Mouse (Mus musculus) brain, embryonic 14.5 days (tissue): ENCODE results near the gene Rnf212. TPM values are rescaled to one million over a fixed set of nuclear protein-coding genes. Genes with fewer than 3 reads are reported as not detected.

ENCODE experiments used
- DNase-seq: peaks from one replicate; pipeline ENCODE4 v3.0.0-alpha.2; 2011; ENCODE audit warnings: low read depth
- CTCF ChIP-seq: fragments of 200-500 bp; IDR thresholded peaks from 2 replicates; pipeline ENCODE4 v1.5.1; 2012; ENCODE audit warnings: inconsistent platforms, mild to moderate bottlenecking, moderate library complexity, borderline replicate concordance; ENCODE audit not compliant: insufficient read depth, insufficient read length; ENCODE audit errors: extremely low read depth
- POLR2A ChIP-seq: fragments of 200-500 bp; IDR thresholded peaks from 2 replicates; pipeline ENCODE4 v1.6.1; 2012; ENCODE audit warnings: mild to moderate bottlenecking, inconsistent platforms, borderline replicate concordance; ENCODE audit not compliant: poor library complexity, insufficient read depth, insufficient read length, severe bottlenecking; ENCODE audit errors: extremely low read depth
- polyA plus RNA-seq: library from polyadenylated mRNA; depleted of rRNA; stranded (reverse); fragments of >200 nt; gene quantifications from 2 replicates; pipeline ENCODE4 v1.2.3, GENCODE M21; 2012

Gene Rnf212
- polyA plus RNA-seq, 1 experiment: 0.26 TPM

DNA sequence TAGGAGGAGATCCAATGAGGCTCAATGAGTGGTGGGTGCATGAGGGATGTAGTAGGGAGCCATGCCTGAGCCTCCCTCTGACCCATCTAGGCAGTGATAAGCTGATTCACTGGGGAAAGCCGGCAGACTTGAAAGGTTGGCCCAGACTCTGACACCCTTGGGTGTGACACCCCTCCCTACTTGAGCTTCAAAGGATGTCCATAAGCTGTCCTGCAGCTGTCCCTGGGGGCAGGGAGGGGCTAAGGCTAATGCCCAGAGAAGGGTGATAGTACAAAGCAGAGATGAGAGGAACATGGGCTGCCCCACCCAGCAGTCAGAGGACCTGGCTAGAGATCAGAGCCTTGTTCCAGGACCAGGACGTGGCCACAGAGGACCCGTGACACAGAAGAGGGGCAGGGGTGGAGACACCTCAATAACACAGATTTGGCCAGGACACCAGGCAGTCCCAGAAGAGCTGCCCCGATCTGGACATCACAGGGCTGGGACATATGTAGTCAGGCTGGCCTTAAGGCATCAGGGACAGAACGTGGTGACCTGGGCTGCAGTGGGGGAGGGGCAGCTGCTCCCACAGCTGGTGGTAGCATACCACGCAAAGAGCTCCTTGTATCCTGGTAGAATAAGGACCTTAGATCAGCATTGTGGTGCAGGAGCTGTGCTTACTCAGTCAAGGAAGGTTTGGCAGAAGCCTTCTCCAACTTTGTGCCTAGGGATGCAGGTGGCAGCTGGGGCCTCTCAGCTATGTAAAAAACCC is 65.6 kb downstream of the Rnf212 start:
- no peak for DNase-seq
- no peak for TF ChIP-seq POLR2A
- no peak for TF ChIP-seq CTCF

DNA sequence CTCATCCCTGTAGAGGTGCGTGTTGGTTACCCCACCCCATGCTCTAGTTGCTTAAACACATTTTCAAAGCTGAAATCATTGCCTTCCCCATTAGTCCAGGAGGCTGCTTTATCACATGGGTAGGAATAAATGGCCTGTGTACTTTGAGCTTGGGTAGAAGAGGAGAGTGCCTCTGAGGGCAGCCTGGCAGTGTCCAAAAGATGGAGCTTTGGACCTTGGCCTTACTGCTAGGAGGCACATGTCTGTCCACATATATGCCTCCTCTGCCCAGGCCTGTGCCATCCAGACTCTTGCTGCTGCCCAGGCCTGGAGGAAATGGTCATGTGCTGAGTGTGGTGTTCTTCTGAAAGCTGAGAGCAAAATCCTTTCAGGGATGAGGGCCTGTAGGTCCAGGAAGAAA is 66.4 kb downstream of the Rnf212 start:
- TF ChIP-seq POLR2A: no peak
- no peak for DNase-seq

DNA sequence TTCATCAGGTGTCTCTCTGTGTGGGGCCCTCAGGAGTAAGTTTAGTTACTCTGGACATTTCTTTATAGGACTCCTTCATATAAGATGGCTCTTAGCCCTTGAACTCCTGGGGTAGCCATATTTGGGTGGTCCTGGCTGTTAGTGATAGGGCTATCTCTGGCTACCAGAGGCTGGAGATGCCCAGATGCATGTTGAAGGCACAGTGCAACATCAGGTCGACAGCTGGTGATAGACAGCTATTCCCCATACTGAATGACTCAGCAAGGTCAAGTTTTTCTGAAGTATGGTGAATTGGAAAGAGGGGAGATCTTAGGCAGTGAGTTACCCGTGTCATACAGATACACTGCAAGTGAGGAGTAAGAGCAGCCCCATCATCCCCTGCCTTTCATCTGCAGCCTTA is 67.0 kb downstream of the Rnf212 start:
- TF ChIP-seq CTCF: no peak
- no peak for TF ChIP-seq POLR2A
- no peak for DNase-seq

DNA sequence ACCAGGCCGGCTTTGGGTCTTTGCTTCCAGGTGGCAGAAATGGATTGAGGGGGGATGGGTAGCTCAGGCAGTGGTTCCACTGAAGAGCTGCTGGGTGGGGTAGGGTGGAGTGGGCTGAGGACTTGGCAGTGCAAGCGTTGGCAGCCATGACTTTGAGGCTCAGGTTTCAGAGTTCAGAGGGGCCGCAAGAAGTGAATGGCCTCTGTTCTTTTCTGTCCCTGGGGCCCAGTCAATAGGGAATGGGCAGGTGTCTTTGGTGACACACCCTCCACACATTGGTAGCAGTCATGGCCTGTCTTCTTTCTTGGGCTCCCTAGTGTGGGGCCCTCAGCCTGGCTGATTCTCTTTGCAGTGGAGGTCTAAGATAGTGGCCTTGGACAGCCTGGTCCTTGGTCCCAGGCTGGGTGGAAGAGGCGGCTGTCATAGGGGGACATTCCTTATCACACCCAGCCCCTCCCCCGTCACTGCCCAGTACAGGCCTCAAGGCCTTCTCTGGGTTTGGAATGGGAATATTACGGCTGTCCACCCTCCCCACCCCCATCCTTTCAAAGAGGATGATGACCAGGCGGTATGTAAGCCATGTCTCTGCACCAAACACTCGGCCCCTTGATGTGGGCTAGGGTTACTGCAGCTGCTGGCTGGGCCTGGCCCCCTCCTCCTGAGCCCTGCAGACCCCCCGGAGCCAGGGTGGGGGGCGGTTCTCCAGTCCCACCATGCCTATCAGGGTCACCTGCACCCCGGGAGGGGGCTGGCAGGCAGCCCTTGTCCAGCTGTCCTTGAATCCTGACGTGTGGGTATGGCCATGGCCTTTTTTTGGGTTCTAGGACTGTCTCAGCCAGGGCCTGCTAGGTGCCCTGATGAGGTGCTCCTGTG is 70.8 kb downstream of the Rnf212 start:
- DNase-seq: no peak
- TF ChIP-seq CTCF: no peak
- no peak for TF ChIP-seq POLR2A

DNA sequence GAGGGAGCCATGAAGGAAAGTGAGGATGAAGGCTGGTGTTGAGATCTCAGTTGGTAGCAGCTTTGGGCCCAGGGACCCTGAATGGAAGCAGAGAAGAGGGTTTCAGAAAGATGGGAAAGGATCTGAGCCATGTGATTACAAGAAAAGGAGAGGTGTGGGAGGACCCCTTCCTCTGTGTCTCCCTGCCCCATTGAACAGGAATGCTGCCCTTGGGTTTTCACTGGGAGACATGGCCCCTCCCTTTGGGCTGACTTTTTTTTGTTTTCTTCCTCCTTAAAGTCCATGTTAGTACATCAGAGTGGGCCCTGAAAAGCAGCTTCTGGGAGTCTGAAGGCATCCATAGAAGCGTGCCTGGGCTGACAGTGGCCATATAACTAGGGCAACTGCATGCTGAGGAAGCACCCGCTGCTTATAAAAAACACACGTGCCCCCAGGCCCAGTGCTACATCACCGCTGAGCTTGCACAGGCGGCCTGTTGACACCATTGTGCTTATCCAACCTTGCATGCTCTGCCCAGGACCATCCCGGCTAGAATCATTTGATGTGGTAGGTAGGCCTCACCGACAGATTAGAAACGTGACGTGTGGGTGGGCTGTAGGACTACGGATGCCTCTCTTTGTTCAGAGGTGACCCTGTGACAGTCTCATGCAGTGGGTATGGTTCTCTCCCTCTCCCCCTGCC is 73.3 kb downstream of the Rnf212 start:
- TF ChIP-seq POLR2A: no peak
- TF ChIP-seq CTCF: no peak

DNA sequence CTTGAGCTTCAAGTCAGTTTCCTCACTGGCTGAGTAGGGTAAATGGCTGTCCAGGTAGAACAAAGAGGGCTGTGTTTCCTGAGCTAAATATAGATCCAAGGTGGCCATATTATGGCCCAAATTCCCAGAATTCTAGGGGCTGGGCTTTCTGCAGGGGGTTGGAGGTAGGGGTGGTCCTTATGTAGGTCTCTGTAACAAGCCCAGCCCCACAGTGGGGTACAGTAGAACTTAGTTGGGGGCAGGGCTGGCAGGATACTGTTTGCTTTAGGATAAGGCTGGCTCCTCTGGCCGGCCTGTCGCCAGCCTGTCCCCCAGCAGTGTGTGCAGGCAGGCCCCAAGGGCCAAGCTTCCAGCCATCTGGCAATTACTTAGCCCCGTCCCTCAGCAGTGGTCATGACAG is 74.4 kb downstream of the Rnf212 start:
- no peak for DNase-seq
- TF ChIP-seq POLR2A (no peak), CTCF (no peak)

More for the DNA sequence above, 73.3 kb downstream of the Rnf212 start:
- no peak for DNase-seq

DNA sequence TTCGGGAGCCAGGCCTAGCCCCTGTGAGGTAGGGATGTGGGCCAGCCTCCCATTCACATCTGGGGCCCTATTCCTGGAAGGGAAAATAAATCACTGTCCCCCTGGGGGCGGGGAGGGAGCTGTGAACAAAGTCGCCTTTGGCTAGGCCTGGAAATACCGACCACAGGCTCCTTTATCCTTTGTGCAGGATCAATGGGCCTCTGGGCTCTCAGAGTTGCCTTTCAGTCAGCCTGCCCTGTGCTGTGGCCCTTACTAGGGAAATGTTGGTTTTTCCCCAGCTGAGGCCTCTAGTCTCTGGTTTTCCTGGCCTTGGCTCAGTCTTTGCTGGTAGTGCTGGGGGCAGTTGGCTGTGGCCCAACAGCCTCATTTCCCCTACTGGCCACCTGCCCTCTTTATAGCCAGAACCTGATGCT is 77.4 kb downstream of the Rnf212 start:
- no peak for TF ChIP-seq CTCF
- TF ChIP-seq POLR2A: no peak
- peak; percentile 75 for DNase-seq

DNA sequence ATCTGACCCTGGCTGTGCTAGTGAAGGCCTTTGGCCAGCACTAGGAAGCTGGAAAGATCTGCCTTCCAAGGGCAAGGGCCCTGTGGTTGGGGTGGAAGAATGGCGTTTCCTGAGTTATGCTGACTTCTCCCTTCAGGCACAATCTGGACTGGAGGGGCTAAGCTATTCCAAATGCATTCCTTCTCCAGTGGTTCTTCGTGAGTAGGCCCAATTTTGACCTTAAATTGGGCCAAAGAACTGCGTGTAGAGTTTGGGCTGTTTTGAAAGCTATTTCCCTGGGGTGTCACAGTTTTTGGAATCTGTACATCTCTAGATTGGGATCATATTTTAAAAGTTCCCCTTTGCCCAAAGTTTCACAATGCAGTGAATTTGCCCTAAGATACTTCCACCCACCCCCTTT is 78.2 kb downstream of the Rnf212 start:
- DNase-seq: no peak

DNA sequence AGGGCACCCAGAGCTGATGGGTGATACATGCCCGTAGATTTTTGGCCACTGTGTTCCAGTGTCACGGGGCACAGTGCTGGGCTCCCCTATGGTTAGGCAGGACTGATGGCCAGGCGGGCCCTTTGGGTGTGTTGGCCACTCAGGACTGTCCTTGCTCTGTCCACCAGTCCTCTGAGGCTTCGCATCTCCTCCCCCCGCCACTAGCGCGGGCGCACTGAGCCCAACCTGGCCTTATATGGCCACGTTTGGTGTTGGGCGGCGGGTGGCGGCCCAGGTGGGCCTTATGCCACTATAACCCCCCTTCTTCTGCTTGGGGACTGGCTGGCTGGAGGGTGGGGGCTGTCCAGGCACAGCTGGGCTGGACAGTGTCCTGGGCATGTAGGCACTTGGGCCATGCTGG is 78.9 kb downstream of the Rnf212 start:
- TF ChIP-seq CTCF (no peak), POLR2A (no peak)
- no peak for DNase-seq

More for the DNA sequence above, 78.2 kb downstream of the Rnf212 start:
- TF ChIP-seq CTCF (no peak), POLR2A (no peak)

DNA sequence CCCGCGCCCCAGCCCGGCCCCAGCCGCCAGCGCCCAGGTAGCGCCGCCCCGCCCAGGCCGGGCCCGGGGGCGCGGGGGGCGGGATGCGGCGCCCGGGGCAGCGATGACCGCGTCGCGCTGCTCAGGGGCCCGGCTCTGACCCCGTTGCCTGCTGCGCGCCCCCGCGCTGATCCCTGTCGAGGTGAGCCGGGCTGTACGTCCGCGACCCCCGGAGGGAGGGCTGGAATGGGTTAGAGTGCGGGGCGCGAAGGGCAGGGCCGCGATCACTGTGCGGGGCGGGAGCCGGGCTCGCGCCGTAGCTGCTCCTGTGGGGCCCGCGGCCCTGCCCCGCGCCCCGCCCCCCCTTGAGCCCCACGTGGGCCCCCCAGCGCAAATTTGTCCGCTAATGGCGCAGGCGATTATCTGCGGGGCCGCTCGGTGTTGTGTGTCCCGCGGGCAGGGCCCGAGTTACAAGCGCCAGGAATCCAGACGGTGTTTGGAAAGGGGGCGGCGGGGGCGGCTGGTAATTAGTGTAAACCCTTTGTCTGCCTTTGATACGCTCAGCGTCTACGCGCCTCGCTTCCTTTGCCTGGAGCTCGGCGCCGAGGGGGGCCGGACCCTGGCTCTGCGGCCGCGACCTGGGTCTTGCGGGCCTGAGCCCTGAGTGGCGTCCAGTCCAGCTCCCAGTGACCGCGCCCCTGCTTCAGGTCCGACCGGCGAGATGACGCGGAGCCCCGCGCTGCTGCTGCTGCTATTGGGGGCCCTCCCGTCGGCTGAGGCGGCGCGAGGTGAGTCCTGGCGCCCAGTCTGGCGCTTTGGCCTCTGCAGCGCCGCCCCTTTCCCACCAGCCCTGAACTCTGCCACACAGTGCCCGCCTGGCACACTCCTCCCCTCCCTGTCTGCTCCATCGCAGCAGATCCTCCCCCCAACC is 80.2 kb downstream of the Rnf212 start:
- DNase-seq: peak; percentile 56
- no peak for TF ChIP-seq CTCF
- 0 out of 2 replicates have a peak, but pooled peaks have one; percentile 8 for TF ChIP-seq POLR2A

DNA sequence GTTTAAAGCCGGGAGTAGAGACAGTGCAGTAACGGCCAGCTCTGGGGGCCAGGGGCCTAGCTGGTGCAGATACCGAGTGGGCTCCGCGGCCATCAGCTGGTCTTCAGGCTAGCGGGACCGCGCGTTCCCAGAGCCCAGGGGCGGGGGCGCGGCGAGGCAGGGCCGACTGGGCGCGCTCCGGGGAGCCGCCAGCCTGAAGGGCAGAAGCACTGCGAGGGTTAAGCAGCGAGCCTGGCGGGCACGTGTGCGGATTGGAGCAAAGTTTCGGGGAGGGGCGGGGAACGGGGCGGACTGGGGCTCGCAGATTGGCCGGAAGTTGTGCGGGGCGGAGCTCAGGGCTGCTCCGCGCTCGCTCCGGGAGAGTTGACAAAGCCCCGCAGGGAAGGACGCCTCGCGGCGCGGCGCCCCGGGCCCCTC is 80.9 kb downstream of the Rnf212 start:
- peak; percentile 96 for DNase-seq
- TF ChIP-seq CTCF (no peak), POLR2A (no peak)

DNA sequence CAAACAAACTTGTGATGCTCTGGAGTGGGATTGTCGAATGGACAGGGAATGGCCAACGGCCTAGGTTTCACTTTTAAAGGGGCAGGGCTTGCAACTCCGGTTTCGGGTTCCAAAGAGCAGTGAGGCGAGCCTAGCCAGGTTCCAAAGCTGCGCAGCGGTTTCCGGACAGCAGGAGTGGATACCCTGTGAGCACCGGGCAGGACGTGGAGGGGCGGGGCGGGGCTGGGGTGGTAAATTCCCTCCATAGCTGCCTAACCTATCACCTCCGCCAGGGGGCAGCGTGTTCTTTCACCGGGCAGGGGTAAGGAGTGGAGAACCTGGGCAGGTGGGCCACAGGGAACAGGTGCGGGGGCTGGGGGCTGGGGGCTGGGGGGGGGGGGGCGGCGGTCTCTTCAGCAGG is 82.5 kb downstream of the Rnf212 start, which contains the start of gene Fgfrl1:
TSS of gene Fgfrl1 (plus strand) at position 112 of the 400 bp plus-strand sequence.
- DNase-seq: no peak

More for the DNA sequence above, 82.5 kb downstream of the Rnf212 start, which contains the start of gene Fgfrl1:
- TF ChIP-seq CTCF: peak; percentile 30; the same call in 1 of the 2 replicates
- TF ChIP-seq POLR2A: no peak
